Mouse (Mus musculus) gastrocnemius, postnatal 25 days (tissue): ENCODE data around the gene Pmvk. TPM values are rescaled to one million over a fixed set of nuclear protein-coding genes. Genes with fewer than 3 reads are reported as not detected.

Source experiments
- DNase-seq: peaks from one replicate; pipeline ENCODE4 v3.0.0; 2022
- long read RNA-seq, 2 experiments: library from polyadenylated mRNA; stranded (forward); transcript quantifications; one replicate each; pipeline ENCODE4 v2.0.0; 2021
- total RNA-seq, 2 experiments: library from RNA; stranded (reverse); gene quantifications; 1 replicate in 1 of 2; 2 replicates in 1 of 2; pipeline ENCODE4 v1.2.3; 2021

The Pmvk gene
- 1 to 10 TPM; 5.3 to 7.4 TPM for total RNA-seq
- long read RNA-seq, experiment 1, transcript Pmvk-201 (5 exons, 1,194 nt): major isoform, 16 of 24 reads
- long read RNA-seq, experiment 1, partial matches to known transcripts: 0 of 24 reads
- long read RNA-seq, experiment 1, other reads (novel, unspliced or antisense): 8 of 24 reads
- long read RNA-seq, experiment 2, transcript Pmvk-201 (5 exons, 1,194 nt): major isoform, 12 of 12 reads
- long read RNA-seq, experiment 2, partial matches to known transcripts: 0 of 12 reads
- long read RNA-seq, experiment 2, other reads (novel, unspliced or antisense): 0 of 12 reads

- no peak for DNase-seq
These were observed at the start of gene Pmvk for GRCm38 (mm10) chr3:89454401-89455177. Pmvk (plus strand) TSS chr3:89454541.

- peak; percentile 54 for DNase-seq
These were observed 47.5 kb upstream of the Pmvk start for GRCm38 (mm10) chr3:89406887-89407286.

GRCm38 (mm10) chr3:89408448-89408847 is 45.9 kb upstream of the Pmvk start:
- DNase-seq: no peak

- DNase-seq: no peak
These were observed 44.6 kb upstream of the Pmvk start for GRCm38 (mm10) chr3:89409701-89410100.

- no peak for DNase-seq
These were observed 43.5 kb upstream of the Pmvk start for GRCm38 (mm10) chr3:89410864-89411263.

- DNase-seq: peak; percentile 98
These were observed 42.6 kb upstream of the Pmvk start, which contains the start of gene Flad1 for GRCm38 (mm10) chr3:89411490-89412393. Flad1 (minus strand) TSS chr3:89411870.

- no peak for DNase-seq
These were observed 38.2 kb upstream of the Pmvk start for GRCm38 (mm10) chr3:89416158-89416557.

GRCm38 (mm10) chr3:89417131-89417530 is 37.2 kb upstream of the Pmvk start:
- no peak for DNase-seq

- DNase-seq: no peak
These were observed 36.5 kb upstream of the Pmvk start for GRCm38 (mm10) chr3:89417840-89418169.

- peak; percentile 98 for DNase-seq
These were observed 36.0 kb upstream of the Pmvk start, which contains the start of the genes Cks1b and Shc1 for GRCm38 (mm10) chr3:89418170-89418860. Cks1b (minus strand) TSS chr3:89418383. Shc1 (plus strand) TSS chr3:89418443.

- peak; percentile 84 for DNase-seq
These were observed 35.5 kb upstream of the Pmvk start for GRCm38 (mm10) chr3:89418861-89419250.

- peak; percentile 60 for DNase-seq
These were observed 34.8 kb upstream of the Pmvk start for GRCm38 (mm10) chr3:89419571-89419970.

GRCm38 (mm10) chr3:89419981-89420380 is 34.4 kb upstream of the Pmvk start:
- no peak for DNase-seq

- no peak for DNase-seq
These were observed 33.9 kb upstream of the Pmvk start for GRCm38 (mm10) chr3:89420421-89420820.

- peak; percentile 90 for DNase-seq
These were observed 33.2 kb upstream of the Pmvk start for GRCm38 (mm10) chr3:89421002-89421774.

- DNase-seq: no peak
These were observed 32.4 kb upstream of the Pmvk start for GRCm38 (mm10) chr3:89421810-89422473.

GRCm38 (mm10) chr3:89422556-89423205 is 31.7 kb upstream of the Pmvk start:
- DNase-seq: no peak

- no peak for DNase-seq
These were observed 29.8 kb upstream of the Pmvk start for GRCm38 (mm10) chr3:89424416-89425140.

GRCm38 (mm10) chr3:89425141-89425525 is 29.2 kb upstream of the Pmvk start:
- no peak for DNase-seq
